Mouse (Mus musculus) liver, embryonic 15.5 days (tissue): ENCODE results near the gene Rnf126. TPM values are rescaled to one million over a fixed set of nuclear protein-coding genes. Genes with fewer than 3 reads are reported as not detected.
A peak's percentile ranks its signal among the peaks of the same experiment; 100 is the strongest.

ENCODE experiments used
- ATAC-seq: fragments of 200-750 bp; cut with Nextera tagmentation; 2 replicates; pipeline ENCODE4 v1.8.0; 2017; ENCODE audit warnings: moderate number of reproducible peaks, mild to moderate bottlenecking, moderate library complexity; ENCODE audit not compliant: insufficient read depth
- H3K27ac ChIP-seq: fragments of 300-500 bp; sonication (generic); replicated peaks from 2 replicates; pipeline ENCODE4 v1.5.1; 2015; ENCODE audit warnings: mild to moderate bottlenecking, inconsistent platforms
- H3K27me3 ChIP-seq: fragments of 300-500 bp; sonication (generic); 2 replicates; pipeline ENCODE4 v1.6.1; 2015; ENCODE audit warnings: mild to moderate bottlenecking, inconsistent platforms
- H3K36me3 ChIP-seq: fragments of 300-500 bp; sonication (generic); replicated peaks from 2 replicates; pipeline ENCODE4 v1.6.1; 2015; ENCODE audit warnings: moderate library complexity, mild to moderate bottlenecking, inconsistent platforms
- H3K4me1 ChIP-seq: fragments of 300-500 bp; sonication (generic); replicated peaks from 2 replicates; pipeline ENCODE4 v1.6.1; 2015; ENCODE audit warnings: inconsistent platforms
- H3K4me2 ChIP-seq: fragments of 300-500 bp; sonication (generic); 2 replicates; pipeline ENCODE4 v1.6.1; 2015; ENCODE audit warnings: moderate library complexity, mild to moderate bottlenecking, inconsistent platforms
- H3K4me3 ChIP-seq: fragments of 300-500 bp; sonication (generic); replicated peaks from 2 replicates; pipeline ENCODE4 v1.5.1; 2015; ENCODE audit warnings: mild to moderate bottlenecking, inconsistent platforms
- H3K9ac ChIP-seq: fragments of 300-500 bp; sonication (generic); 2 replicates; pipeline ENCODE4 v1.6.1; 2015; ENCODE audit warnings: moderate library complexity, mild to moderate bottlenecking, inconsistent platforms
- H3K9me3 ChIP-seq: fragments of 300-500 bp; sonication (generic); replicated peaks from 2 replicates; pipeline ENCODE4 v1.6.1; 2016; ENCODE audit warnings: inconsistent platforms
- WGBS: fragments of 180-500 bp; shearing (Covaris S2); methylation state at CpG from one replicate; pipeline ENCODE4 v1.1.7; 2015; ENCODE audit warnings: mixed read lengths; ENCODE audit not compliant: insufficient replicate concordance; 5-methylcytosine and 5-hydroxymethylcytosine counted together
- polyA plus RNA-seq: library from polyadenylated mRNA; unstranded; fragments of >200 nt; fragmentation: Nextera tagmentation; extraction: Ambion mirVana; gene quantifications from 2 replicates; pipeline ENCODE4 v1.2.1, GENCODE M21; 2015

Rnf126 gene
- polyA plus RNA-seq, 1 experiment from 2014 or later = 39.6 TPM

DNA sequence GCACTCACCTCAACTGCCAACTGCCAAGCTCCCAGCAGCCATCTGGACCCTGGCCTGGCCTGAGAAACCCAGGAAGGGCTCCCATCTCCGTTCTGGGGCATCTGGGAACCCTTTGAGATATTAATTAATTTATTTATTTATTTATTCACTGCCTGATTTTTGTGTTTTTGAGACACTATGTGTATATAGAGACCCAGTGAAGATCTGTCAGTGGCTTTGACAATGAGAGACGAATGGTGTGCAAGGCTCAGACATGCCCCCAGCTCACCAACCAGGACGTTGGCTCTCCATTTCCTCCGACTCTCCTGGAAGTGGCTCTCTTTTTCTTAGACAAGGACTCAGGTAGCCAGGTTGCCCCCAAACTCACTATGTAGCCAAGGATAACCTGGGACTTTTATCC lies 24.1 kb upstream of the Rnf126 start, which contains the start of gene Prss57:
Gene Prss57, minus strand, starts transcription at position 101 of the 400 bp plus-strand sequence.
- no peaks in the 10 kb centered on the region for H3K36me3 ChIP-seq
- H3K4me3 ChIP-seq = no peak within 1 kb of the TSS
- H3K27me3 ChIP-seq = peaks cover 23% of the 10 kb centered on the region
- H3K9ac ChIP-seq = no peak within 1 kb of the TSS
- peaks cover 28% of the 10 kb centered on the region for H3K4me1 ChIP-seq
- ATAC-seq = no peak
- H3K27ac ChIP-seq = no peak within 1 kb of the TSS
- H3K4me2 ChIP-seq = no peak within 1 kb of the TSS
- WGBS = 47% methylated on average over 4 of the region's 4 CpGs
- no peaks in the 10 kb centered on the region for H3K9me3 ChIP-seq

DNA sequence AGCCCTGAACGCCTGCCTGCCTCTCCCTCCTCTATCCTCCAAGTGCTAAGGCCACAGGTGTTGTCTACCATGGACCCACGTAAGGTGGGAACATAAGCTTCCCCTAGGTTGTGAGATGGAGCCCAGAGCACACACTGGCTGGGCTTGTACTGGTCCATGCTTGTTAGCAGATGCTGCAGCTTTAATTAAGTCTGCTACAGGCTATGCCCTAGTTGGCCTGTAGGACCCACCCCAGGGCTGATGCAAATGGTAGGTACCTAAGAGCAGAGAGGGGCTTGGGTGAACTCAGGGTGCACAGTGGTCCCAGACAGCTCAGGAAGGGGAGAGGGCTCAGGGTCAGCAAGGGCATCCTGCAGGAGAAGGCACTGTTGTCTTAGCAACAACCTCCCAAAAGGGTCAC lies 22.8 kb upstream of the Rnf126 start:
- no peak overlapping the region for H3K4me3 ChIP-seq
- peaks cover 24% of the 10 kb centered on the region for H3K4me1 ChIP-seq
- H3K9ac ChIP-seq = no peak overlapping the region
- 54% methylated on average over 2 of the region's 2 CpGs for WGBS
- no peaks in the 10 kb centered on the region for H3K36me3 ChIP-seq
- no peak for ATAC-seq
- no peak overlapping the region for H3K4me2 ChIP-seq
- 0 out of 2 replicates have a peak overlapping the region, but pooled peaks have one; percentile 42 for H3K27ac ChIP-seq
- H3K9me3 ChIP-seq = no peaks in the 10 kb centered on the region
- peaks cover 18% of the 10 kb centered on the region for H3K27me3 ChIP-seq

DNA sequence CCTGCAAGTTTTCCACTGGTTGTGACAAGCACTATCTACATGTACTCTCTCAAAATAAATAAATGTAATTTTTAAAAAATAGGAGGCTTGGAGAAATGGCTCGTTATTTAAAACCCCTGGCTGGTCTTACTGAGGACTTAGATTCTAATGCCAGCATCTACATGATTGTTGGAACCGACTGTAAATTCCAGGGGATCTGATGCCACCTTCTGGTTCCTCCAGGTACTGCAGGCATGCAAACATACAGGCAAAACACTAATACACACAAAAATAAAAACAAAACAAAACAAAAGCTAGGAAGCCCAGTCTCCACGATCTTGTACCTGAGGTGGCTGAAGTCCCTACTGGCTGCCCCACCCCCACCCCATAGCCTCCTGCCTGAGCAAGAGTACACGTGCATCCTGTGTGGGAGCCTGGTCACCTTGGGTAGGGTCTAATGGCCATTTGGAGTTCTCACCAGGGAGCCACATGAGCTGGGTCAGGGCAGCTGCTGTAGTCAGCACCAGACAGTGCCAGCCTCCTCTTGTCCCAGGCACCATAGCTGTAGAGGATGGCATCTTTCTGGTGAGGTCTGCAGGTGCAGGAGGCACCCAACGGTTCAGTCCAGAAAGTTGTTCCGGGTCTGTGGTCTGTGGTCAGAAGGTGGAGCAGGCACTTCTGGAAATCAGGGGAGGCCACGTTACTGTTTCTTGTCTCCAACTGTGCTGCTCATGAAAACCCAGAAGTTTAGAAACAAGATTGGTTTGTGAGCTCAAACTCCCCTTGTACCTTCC lies 21.8 kb upstream of the Rnf126 start:
- WGBS = 14% methylated on average over 7 of the region's 7 CpGs
- Histone ChIP-seq H3K4me2 (0 out of 2 replicates have a peak overlapping the region, but pooled peaks have one; percentile 1), H3K36me3 (no peaks in the 10 kb centered on the region), H3K27me3 (peaks cover 13% of the 10 kb centered on the region), H3K4me1 (peaks cover 15% of the 10 kb centered on the region), H3K9ac (no peak overlapping the region), H3K9me3 (no peaks in the 10 kb centered on the region), H3K4me3 (no peak overlapping the region), H3K27ac (0 out of 2 replicates have a peak overlapping the region, but pooled peaks have one; percentile 42)
- ATAC-seq = no peak

DNA sequence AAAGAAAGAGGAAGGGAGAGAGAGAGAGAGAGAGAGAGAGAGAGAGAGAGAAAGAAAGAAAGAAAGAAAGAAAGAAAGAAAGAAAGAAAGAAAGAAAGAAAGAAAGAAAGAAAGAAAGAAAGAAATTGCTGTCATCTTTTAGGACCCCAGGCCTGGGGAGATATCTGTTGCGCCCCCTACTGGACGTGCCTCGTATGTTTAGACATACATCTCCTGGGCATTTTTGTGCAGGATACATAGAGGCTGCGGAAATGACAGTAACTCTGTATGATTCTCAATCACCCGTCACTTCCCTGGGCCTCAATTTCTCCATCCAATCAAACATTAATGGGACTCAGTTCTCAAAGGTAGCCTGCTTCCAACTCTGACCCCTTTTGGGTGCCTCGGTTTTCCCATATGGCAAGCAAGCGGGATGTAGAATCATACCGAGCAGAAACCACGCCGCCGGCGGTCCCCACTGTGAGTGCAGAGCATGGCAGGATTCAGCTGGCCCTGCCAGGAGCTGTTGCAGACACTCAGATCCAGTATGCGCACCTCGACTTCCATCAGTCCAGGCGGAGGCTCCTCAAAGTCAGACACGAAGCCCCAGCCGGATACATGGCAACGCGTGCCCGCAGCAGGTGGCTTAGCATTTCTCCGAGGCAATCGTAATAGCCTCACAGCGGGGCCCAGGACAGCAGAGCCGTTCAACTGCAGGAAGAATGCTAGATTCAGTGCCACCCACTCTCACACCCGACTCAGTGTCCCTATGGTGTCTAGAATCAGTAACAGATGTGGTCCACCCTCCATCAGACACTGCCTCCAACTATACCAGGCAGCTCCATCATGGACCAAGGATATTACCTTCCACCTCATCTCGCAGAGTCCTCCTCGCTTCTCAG lies 17.4 kb upstream of the Rnf126 start:
- no peak for ATAC-seq
- peaks cover 51% of the 10 kb centered on the region for H3K27me3 ChIP-seq

DNA sequence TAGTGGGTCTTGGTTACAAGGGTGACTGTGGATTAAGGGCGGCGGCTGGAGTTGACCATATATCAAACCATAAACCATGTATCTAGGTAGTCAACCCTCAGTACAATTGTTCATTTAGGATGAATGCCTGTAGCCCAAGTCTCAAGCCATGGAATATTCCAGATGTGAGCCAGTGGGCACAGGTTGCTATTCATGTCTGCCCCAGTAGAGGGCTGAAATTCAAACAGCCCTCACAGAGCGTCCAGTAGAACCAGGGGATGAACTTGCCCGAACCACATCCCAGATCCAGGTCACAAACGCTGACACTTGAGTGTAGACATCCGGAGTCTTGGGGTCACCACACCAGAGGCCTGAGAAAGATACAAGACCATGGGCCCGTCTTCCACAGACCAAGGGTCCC lies 16.3 kb upstream of the Rnf126 start:
- Histone ChIP-seq H3K4me1 (peaks cover 25% of the 10 kb centered on the region), H3K27me3 (peaks cover 62% of the 10 kb centered on the region), H3K9me3 (no peaks in the 10 kb centered on the region), H3K36me3 (no peaks in the 10 kb centered on the region), H3K9ac (no peak overlapping the region), H3K4me3 (no peak overlapping the region), H3K4me2 (no peak overlapping the region), H3K27ac (no peak overlapping the region)
- no peak for ATAC-seq
- WGBS = 52% methylated on average over 7 of the region's 7 CpGs

More for the DNA sequence above, 17.4 kb upstream of the Rnf126 start:
- Histone ChIP-seq H3K4me3 (no peak overlapping the region), H3K36me3 (no peaks in the 10 kb centered on the region), H3K9me3 (no peaks in the 10 kb centered on the region), H3K4me2 (no peak overlapping the region), H3K27ac (no peak overlapping the region), H3K9ac (no peak overlapping the region), H3K4me1 (peaks cover 28% of the 10 kb centered on the region)
- WGBS = 51% methylated on average over 27 of the region's 27 CpGs

DNA sequence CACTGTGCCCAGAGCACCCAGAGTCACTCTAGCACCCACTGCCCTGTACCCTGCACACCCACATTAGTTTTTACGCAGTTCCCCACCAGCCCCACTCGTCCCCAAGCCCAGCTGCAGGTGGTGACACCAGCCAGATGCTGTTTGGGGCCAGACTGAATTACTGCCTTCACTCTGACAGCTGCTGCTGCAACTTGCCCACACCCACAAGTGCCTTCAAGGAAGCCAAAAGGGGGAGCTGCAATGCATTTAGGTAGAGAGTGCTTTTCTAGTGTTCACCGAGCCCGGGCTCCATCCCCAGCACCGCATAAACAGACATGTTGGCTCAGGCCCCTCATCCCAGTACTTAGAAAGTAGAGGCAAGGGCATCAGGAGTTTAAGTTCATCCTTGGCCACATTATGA lies 15.2 kb upstream of the Rnf126 start:
- no peak for ATAC-seq
- Histone ChIP-seq H3K4me1 (peaks cover 32% of the 10 kb centered on the region), H3K9me3 (no peaks in the 10 kb centered on the region), H3K4me3 (no peak overlapping the region), H3K36me3 (no peaks in the 10 kb centered on the region), H3K27me3 (peaks cover 73% of the 10 kb centered on the region), H3K27ac (no peak overlapping the region), H3K4me2 (no peak overlapping the region), H3K9ac (no peak overlapping the region)
- WGBS = 50% methylated on average over 5 of the region's 5 CpGs

DNA sequence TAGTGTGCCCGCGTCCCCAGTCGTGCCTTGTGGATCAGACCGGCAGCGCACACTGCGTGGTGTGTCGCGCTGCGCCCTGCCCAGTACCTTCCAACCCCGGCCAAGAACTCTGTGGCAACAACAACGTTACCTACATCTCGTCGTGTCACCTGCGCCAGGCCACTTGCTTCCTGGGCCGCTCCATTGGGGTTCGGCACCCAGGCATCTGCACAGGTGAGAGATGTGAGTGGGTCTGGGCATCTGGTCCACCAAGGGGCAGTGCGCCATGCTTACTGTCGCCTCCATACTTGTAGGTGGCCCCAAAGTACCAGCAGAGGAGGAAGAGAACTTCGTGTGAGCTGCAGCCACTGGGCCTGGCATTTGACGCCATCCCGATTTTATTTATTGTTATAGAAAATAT lies 14.4 kb upstream of the Rnf126 start:
- no peaks in the 10 kb centered on the region for H3K36me3 ChIP-seq
- H3K4me3 ChIP-seq = peak overlapping the region; percentile 52
- H3K4me1 ChIP-seq = peaks cover 34% of the 10 kb centered on the region
- H3K4me2 ChIP-seq = peak overlapping the region; percentile 78
- H3K27me3 ChIP-seq = peaks cover 81% of the 10 kb centered on the region
- ATAC-seq = no peak
- no peak overlapping the region for H3K9ac ChIP-seq
- no peak overlapping the region for H3K27ac ChIP-seq
- H3K9me3 ChIP-seq = no peaks in the 10 kb centered on the region
- WGBS = 29% methylated on average over 21 of the region's 21 CpGs

DNA sequence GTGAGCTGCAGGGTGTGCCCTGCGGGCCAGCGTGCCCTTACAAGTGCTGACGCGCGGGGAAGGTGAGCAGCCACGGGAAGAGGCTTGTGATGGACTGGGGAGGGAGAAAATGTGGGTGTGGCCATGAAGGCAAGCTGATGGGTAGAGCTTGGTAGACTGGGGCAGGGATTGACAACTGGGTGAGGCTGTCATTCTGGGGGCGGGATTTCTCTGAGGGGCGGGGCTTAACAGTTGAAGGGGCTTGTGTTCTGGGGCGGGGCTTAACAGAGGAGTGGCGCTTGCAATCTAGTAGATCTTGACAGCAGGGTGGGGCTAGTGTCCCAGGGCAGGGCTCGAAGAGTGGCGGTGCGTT lies 13.9 kb upstream of the Rnf126 start:
- Histone ChIP-seq H3K4me2 (peak overlapping the region; percentile 78), H3K36me3 (no peaks in the 10 kb centered on the region), H3K9me3 (no peaks in the 10 kb centered on the region), H3K4me3 (peak overlapping the region; percentile 52), H3K27ac (peak overlapping the region; percentile 61), H3K27me3 (peaks cover 85% of the 10 kb centered on the region), H3K4me1 (peaks cover 34% of the 10 kb centered on the region), H3K9ac (no peak overlapping the region)
- 2% methylated on average over 13 of the region's 13 CpGs for WGBS
- ATAC-seq = no peak; the same call in 1 of the 2 replicates

DNA sequence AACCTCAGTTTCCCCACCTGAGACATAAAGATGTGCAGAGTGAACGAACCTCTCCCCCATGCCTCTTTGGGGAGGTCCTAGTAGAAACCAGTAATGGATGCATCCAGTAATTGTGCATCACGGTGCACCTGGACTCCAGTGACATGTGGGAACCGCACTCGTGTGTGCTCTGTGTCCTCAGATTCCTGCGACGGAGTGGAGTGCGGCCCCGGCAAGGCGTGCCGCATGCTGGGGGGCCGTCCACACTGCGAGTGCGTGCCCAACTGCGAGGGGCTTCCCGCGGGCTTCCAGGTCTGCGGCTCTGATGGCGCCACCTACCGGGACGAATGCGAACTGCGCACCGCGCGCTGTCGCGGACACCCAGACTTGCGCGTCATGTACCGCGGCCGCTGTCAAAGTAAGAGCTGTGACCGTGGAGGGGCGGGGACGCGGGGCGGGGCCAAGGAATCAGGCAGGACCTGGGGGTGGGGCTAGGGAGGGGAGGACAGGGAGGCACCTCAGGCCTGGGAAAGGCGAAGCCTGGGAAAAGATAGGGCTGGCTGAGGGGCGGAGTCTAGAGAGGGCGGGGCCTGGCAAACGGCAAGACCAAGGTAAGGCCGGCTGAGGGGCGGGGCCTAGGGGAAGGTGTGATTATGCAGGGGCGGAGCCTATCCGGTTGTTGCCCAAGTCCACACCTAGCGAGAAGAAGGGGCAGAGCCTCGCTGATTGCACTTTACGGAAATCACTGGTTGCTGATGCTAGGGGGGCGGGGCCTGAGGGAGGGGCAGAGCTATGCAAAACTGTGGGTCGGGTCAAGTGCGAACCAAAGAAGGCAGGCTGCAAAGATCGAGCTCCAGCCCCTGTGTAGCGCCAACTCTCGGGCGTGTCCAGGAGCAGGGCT lies 13.3 kb upstream of the Rnf126 start:
- Histone ChIP-seq H3K4me2 (peak overlapping the region; percentile 78), H3K9ac (no peak overlapping the region), H3K9me3 (no peaks in the 10 kb centered on the region), H3K27me3 (peaks cover 85% of the 10 kb centered on the region), H3K4me3 (peak overlapping the region; percentile 52), H3K27ac (peak overlapping the region; percentile 61), H3K36me3 (no peaks in the 10 kb centered on the region), H3K4me1 (peaks cover 34% of the 10 kb centered on the region)
- peak; percentile 84 for ATAC-seq
- WGBS = 1% methylated on average over 55 of the region's 55 CpGs

DNA sequence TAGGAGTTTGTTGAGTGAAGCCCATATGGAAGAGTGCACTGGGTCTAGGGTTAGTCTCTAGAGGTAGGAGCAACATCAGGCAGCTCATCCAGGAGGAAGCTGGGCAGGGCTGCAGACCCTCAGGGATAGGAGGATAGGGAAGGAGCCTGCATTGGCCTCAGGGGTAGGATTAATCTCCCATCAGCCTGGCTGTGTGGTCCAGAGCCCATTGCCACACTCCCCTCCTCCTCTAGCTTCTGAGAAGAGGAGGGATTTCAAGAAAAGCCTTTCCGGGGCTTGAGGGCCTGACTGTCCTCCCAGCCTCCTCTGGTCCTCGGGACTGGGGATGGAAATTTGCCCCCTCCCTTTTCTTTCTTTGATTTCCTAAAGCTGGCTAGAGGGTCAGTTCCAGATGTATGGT lies 12.4 kb upstream of the Rnf126 start:
- ATAC-seq = no peak
- H3K4me1 ChIP-seq = peaks cover 34% of the 10 kb centered on the region
- no peak overlapping the region for H3K4me3 ChIP-seq
- 13% methylated on average over 2 of the region's 2 CpGs for WGBS
- no peak overlapping the region for H3K27ac ChIP-seq
- H3K9ac ChIP-seq = no peak overlapping the region
- H3K27me3 ChIP-seq = peaks cover 78% of the 10 kb centered on the region
- peak overlapping the region; percentile 78; the same call in 1 of the 2 replicates for H3K4me2 ChIP-seq
- H3K9me3 ChIP-seq = no peaks in the 10 kb centered on the region
- H3K36me3 ChIP-seq = no peaks in the 10 kb centered on the region
